Mouse (Mus musculus) limb, embryonic 13.5 days (tissue): ENCODE measurements around the gene Hao2. TPM values are rescaled to one million over a fixed set of nuclear protein-coding genes. Genes with fewer than 3 reads are reported as not detected.

Source experiments
- ATAC-seq: fragments of 200-750 bp; cut with Nextera tagmentation; 2 replicates; pipeline ENCODE4 v1.8.0; 2017; ENCODE audit warnings: low read depth, moderate number of reproducible peaks, moderate TSS enrichment; ENCODE audit not compliant: low FRiP score
- H3K27ac ChIP-seq: fragments of 300-500 bp; sonication (generic); 2 replicates; pipeline ENCODE4 v1.5.1; 2015; ENCODE audit warnings: inconsistent platforms, mild to moderate bottlenecking, moderate library complexity
- H3K27me3 ChIP-seq: fragments of 300-500 bp; sonication (generic); 2 replicates; pipeline ENCODE4 v1.6.1; 2015; ENCODE audit warnings: mild to moderate bottlenecking, inconsistent platforms
- H3K36me3 ChIP-seq: fragments of 300-500 bp; sonication (generic); 2 replicates; pipeline ENCODE4 v1.6.1; 2015; ENCODE audit warnings: inconsistent platforms, mild to moderate bottlenecking, moderate library complexity
- H3K4me1 ChIP-seq: fragments of 300-500 bp; sonication (generic); 2 replicates; pipeline ENCODE4 v1.6.1; 2015; ENCODE audit warnings: inconsistent platforms
- H3K4me2 ChIP-seq: fragments of 300-500 bp; sonication (generic); replicated peaks from 2 replicates; pipeline ENCODE4 v1.6.1; 2015; ENCODE audit warnings: inconsistent platforms, mild to moderate bottlenecking, moderate library complexity
- H3K4me3 ChIP-seq: fragments of 300-500 bp; sonication (generic); 2 replicates; pipeline ENCODE4 v1.5.1; 2015; ENCODE audit warnings: moderate library complexity, mild to moderate bottlenecking, inconsistent platforms
- H3K9ac ChIP-seq: fragments of 300-500 bp; sonication (generic); 2 replicates; pipeline ENCODE4 v1.6.1; 2015; ENCODE audit warnings: mild to moderate bottlenecking, inconsistent platforms
- H3K9me3 ChIP-seq: fragments of 300-500 bp; sonication (generic); 2 replicates; pipeline ENCODE4 v1.6.1; 2016; ENCODE audit warnings: inconsistent platforms
- WGBS: fragments of 180-500 bp; shearing (Covaris S2); methylation state at CpG from one replicate; pipeline ENCODE4 v1.1.7; 2015; 5-methylcytosine and 5-hydroxymethylcytosine counted together
- polyA plus RNA-seq: library from polyadenylated mRNA; unstranded; fragments of >200 nt; fragmentation: Nextera tagmentation; extraction: Ambion mirVana; gene quantifications from 2 replicates; pipeline ENCODE4 v1.2.1, GENCODE M21; 2015

Hao2 gene
- polyA plus RNA-seq, result 0.06 and 0.15 TPM in 2 replicates

DNA sequence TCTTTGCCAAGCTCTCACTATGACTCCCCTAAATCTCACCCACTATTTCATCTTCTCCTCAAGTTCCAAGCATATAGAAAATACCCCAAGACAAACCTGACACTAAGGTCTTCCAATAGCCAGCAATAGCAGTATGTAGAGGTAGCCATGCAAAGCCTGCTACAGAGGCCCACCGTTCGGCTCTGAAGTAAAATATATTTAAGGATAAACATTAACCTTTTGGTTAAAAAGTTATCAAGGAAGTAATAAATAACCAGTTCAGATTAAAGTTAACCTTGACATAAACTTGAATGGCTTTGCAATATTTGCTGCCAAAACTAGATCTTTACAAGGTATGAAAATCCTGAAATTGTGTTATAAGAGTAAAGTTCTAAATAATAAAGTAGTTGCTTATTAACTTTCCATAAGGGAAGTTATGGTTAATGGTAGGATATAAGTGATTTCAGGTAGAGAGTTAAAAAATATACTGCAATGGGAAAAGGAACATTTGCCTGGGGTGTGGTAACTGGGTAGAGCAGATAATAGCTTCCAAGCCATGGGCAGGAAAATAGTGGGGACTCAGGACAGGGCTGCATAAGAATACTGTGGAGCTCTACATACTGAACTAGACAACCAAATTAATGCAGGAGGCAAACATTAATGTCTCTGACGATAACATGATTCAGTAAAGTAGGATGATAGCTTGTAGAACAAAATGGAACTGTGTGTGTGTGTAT, at the start of gene Hao2:
Hao2 (minus strand) TSS at position 183 of the 716 bp plus-strand sequence.
- Histone ChIP-seq H3K27ac (no peak within 1 kb of the TSS), H3K4me3 (no peak within 1 kb of the TSS), H3K36me3 (no peaks in the 10 kb centered on the region), H3K27me3 (no peaks in the 10 kb centered on the region), H3K4me1 (no peaks in the 10 kb centered on the region), H3K9ac (no peak within 1 kb of the TSS), H3K4me2 (no peak within 1 kb of the TSS), H3K9me3 (no peaks in the 10 kb centered on the region)
- no peak for ATAC-seq
- 85% methylated on average over 3 of the region's 3 CpGs for WGBS

DNA sequence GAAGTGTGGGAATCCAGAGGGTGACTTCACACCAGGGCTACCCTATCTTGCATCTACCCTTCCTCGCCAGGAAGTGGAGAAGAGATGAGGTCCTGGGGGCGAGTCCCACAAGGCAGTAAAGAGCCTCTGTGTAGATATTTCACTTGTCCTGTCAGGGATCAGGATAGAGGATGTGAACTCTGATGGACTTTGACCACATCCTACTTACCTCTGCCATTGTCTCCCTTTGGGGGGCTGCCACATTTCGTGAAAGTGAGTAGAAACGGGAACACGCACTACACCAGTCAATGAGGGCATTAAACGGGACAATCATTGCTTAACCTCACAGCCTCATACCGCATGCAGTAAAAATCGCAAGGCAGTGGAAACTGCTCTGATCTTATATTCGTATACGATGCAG, 48.6 kb upstream of the Hao2 start:
- WGBS, result 21% methylated on average over 10 of the region's 10 CpGs
- H3K4me3 ChIP-seq, result peak overlapping the region; percentile 39
- no peak for ATAC-seq
- H3K9me3 ChIP-seq, result no peaks in the 10 kb centered on the region
- H3K9ac ChIP-seq, result peak overlapping the region; percentile 43; the same call in 1 of the 2 replicates
- no peak overlapping the region for H3K27ac ChIP-seq
- peaks cover 16% of the 10 kb centered on the region for H3K4me1 ChIP-seq
- H3K36me3 ChIP-seq, result no peaks in the 10 kb centered on the region
- peaks cover 6% of the 10 kb centered on the region; the same call in 1 of the 2 replicates for H3K27me3 ChIP-seq
- peak overlapping the region; percentile 70 for H3K4me2 ChIP-seq

GRCm38 (mm10) chr3:98941066-98941551, 48.1 kb upstream of the Hao2 start:
- Histone ChIP-seq H3K9ac (peak overlapping the region; percentile 43; the same call in 1 of the 2 replicates), H3K27ac (no peak overlapping the region), H3K4me2 (peak overlapping the region; percentile 70), H3K36me3 (no peaks in the 10 kb centered on the region), H3K4me1 (peaks cover 16% of the 10 kb centered on the region), H3K4me3 (peak overlapping the region; percentile 39), H3K27me3 (peaks cover 6% of the 10 kb centered on the region; the same call in 1 of the 2 replicates), H3K9me3 (no peaks in the 10 kb centered on the region)
- 2% methylated on average over 24 of the region's 24 CpGs for WGBS
- ATAC-seq, result 0 out of 2 replicates have a peak, but pooled peaks have one; percentile 59

DNA sequence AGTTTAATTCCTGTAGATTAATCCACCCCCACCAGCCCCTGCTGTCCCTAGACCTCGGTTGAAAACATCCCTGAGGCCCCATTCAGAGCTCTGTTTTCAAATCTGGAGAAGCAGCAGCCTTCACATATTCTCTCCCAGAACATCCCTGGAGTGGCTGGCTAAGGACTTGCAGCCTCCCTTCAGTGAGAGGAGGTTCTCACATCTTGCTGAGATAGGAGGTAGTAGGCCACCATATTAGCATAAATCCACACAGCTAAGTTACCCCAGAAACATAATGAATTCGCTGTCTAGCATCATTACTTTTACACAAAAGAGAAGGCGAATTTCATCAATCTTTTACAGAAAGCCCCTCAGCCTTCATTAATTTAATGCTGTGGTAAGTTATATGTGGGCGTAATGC, 47.2 kb upstream of the Hao2 start:
- 72% methylated on average over 4 of the region's 4 CpGs for WGBS
- Histone ChIP-seq H3K27me3 (peaks cover 6% of the 10 kb centered on the region; the same call in 1 of the 2 replicates), H3K4me3 (no peak overlapping the region), H3K36me3 (no peaks in the 10 kb centered on the region), H3K4me2 (no peak overlapping the region), H3K9me3 (no peaks in the 10 kb centered on the region), H3K27ac (no peak overlapping the region), H3K9ac (no peak overlapping the region), H3K4me1 (peaks cover 16% of the 10 kb centered on the region)
- ATAC-seq, result no peak

DNA sequence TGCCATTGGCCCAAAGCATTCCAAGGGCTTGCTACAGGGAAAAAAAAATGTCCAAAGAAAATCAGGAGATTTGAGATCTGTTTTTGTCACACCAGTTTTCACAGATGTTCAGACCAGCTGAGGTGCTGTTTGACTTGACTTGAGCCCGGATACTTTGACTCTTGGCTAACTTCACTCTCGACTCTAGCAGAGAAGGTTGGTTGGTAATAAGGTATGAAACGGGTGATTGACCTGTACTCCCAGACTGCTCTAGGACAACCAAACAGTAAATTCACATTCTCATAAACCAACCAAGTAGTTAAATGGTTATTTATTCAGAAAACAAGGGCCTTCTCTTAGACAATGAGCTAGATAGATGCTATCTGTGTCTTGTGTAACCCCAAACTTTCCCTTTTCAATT, 43.4 kb upstream of the Hao2 start:
- H3K27ac ChIP-seq, result no peak overlapping the region
- H3K4me3 ChIP-seq, result no peak overlapping the region
- no peak for ATAC-seq
- WGBS, result 80% methylated on average over 3 of the region's 3 CpGs
- no peaks in the 10 kb centered on the region for H3K9me3 ChIP-seq
- no peak overlapping the region for H3K4me2 ChIP-seq
- H3K27me3 ChIP-seq, result peaks cover 6% of the 10 kb centered on the region; the same call in 1 of the 2 replicates
- peaks cover 9% of the 10 kb centered on the region for H3K4me1 ChIP-seq
- H3K9ac ChIP-seq, result no peak overlapping the region
- no peaks in the 10 kb centered on the region for H3K36me3 ChIP-seq

- WGBS, result 42% methylated on average over 7 of the region's 7 CpGs
Measured at GRCm38 (mm10) chr3:98934601-98935000, 41.6 kb upstream of the Hao2 start.

DNA sequence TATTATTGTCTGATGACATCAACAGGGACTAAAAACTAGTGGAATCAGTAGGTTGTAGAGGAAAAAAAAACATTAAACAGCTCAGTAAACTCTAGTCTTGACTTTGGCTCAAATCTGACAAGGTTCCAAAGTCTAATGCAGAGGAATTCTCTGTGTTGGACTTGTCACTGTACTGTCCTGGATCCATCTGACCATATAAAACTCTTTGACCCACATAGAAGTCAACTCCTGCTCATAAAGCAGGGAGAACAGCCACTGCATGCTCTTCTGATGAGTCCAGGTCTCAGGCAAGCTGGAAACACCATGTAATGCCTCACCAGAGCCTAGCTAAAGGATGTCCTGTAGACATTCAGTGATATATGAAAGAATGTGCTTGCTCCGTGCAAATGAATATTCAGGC, 41.0 kb upstream of the Hao2 start:
- Histone ChIP-seq H3K27ac (no peak overlapping the region), H3K36me3 (no peaks in the 10 kb centered on the region), H3K4me1 (peaks cover 2% of the 10 kb centered on the region; the same call in 1 of the 2 replicates), H3K9me3 (no peaks in the 10 kb centered on the region), H3K27me3 (no peaks in the 10 kb centered on the region), H3K4me2 (no peak overlapping the region), H3K9ac (no peak overlapping the region), H3K4me3 (no peak overlapping the region)
- 51% methylated on average over 1 of the region's 1 CpGs for WGBS
- no peak for ATAC-seq

More at GRCm38 (mm10) chr3:98934601-98935000, 41.6 kb upstream of the Hao2 start:
- Histone ChIP-seq H3K9me3 (no peaks in the 10 kb centered on the region), H3K4me1 (peaks cover 2% of the 10 kb centered on the region; the same call in 1 of the 2 replicates), H3K9ac (no peak overlapping the region), H3K4me2 (no peak overlapping the region), H3K36me3 (no peaks in the 10 kb centered on the region), H3K27ac (no peak overlapping the region), H3K4me3 (no peak overlapping the region), H3K27me3 (no peaks in the 10 kb centered on the region)
- no peak for ATAC-seq

GRCm38 (mm10) chr3:98932421-98932820, 39.4 kb upstream of the Hao2 start:
- no peaks in the 10 kb centered on the region for H3K9me3 ChIP-seq
- no peak overlapping the region for H3K27ac ChIP-seq
- no peak overlapping the region for H3K4me3 ChIP-seq
- H3K9ac ChIP-seq, result no peak overlapping the region
- peaks cover 2% of the 10 kb centered on the region; the same call in 1 of the 2 replicates for H3K4me1 ChIP-seq
- no peaks in the 10 kb centered on the region for H3K36me3 ChIP-seq
- H3K4me2 ChIP-seq, result no peak overlapping the region
- ATAC-seq, result no peak
- H3K27me3 ChIP-seq, result no peaks in the 10 kb centered on the region

DNA sequence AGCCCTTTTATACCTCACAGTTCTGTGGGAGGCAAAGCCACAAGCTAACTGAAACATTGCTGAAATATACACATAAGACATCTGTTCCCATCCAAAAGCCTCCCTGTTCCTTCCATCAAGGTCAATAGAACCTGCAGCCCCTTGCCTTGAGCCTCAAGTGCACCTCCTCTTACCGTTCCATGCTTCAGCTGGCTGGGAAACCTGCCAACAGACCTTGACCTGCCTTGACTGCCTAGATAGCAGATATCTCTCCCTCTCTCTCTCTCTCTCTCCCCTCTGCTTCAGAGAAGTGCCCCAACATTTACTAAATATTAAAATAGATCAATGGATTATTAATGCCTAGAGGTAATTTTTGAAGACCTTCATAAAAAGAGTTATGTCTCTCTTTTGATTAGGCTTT, 38.8 kb upstream of the Hao2 start:
- no peaks in the 10 kb centered on the region for H3K36me3 ChIP-seq
- peaks cover 2% of the 10 kb centered on the region; the same call in 1 of the 2 replicates for H3K4me1 ChIP-seq
- no peaks in the 10 kb centered on the region for H3K27me3 ChIP-seq
- ATAC-seq, result no peak
- no peak overlapping the region for H3K4me3 ChIP-seq
- H3K9ac ChIP-seq, result no peak overlapping the region
- H3K4me2 ChIP-seq, result no peak overlapping the region
- H3K27ac ChIP-seq, result no peak overlapping the region
- 42% methylated on average over 1 of the region's 1 CpGs for WGBS
- no peaks in the 10 kb centered on the region for H3K9me3 ChIP-seq

- ATAC-seq, result no peak
- WGBS, result 82% methylated on average over 3 of the region's 3 CpGs
- no peak overlapping the region for H3K4me3 ChIP-seq
Measured at GRCm38 (mm10) chr3:98920417-98920816, 27.4 kb upstream of the Hao2 start.

DNA sequence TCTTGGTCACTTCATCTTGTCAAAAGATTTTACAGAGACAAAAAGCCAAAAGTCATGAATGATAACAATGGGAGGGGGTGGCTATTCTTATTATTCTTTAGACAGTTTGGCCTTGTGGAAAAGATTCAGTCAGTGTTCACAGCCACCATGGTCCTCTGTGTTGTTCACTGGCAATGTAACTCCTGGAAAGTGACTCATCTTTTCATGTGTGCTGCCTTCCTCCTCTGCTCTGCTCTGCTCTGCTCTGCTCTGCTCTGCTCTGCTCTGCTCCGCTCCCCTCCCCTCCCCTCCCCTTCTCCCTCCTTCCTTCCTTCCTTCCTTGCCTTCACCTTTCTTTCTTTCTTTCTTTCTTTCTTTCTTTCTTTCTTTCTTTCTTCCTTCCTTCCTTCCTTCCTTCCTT, 24.2 kb upstream of the Hao2 start:
- Histone ChIP-seq H3K27ac (no peak overlapping the region), H3K9me3 (no peaks in the 10 kb centered on the region), H3K36me3 (no peaks in the 10 kb centered on the region), H3K9ac (no peak overlapping the region), H3K27me3 (no peaks in the 10 kb centered on the region), H3K4me3 (no peak overlapping the region), H3K4me2 (no peak overlapping the region), H3K4me1 (no peaks in the 10 kb centered on the region)
- no peak for ATAC-seq
- WGBS, result 67% methylated on average over 1 of the region's 1 CpGs

More at GRCm38 (mm10) chr3:98920417-98920816, 27.4 kb upstream of the Hao2 start:
- Histone ChIP-seq H3K9me3 (no peaks in the 10 kb centered on the region), H3K4me1 (no peaks in the 10 kb centered on the region), H3K36me3 (no peaks in the 10 kb centered on the region), H3K27me3 (no peaks in the 10 kb centered on the region), H3K4me2 (no peak overlapping the region), H3K9ac (no peak overlapping the region), H3K27ac (no peak overlapping the region)

GRCm38 (mm10) chr3:98916856-98917255, 23.8 kb upstream of the Hao2 start:
- no peak for ATAC-seq
- no peaks in the 10 kb centered on the region for H3K4me1 ChIP-seq
- no peak overlapping the region for H3K27ac ChIP-seq
- H3K27me3 ChIP-seq, result no peaks in the 10 kb centered on the region
- no peaks in the 10 kb centered on the region for H3K36me3 ChIP-seq
- H3K4me2 ChIP-seq, result no peak overlapping the region
- 88% methylated on average over 2 of the region's 2 CpGs for WGBS
- H3K9ac ChIP-seq, result no peak overlapping the region
- no peak overlapping the region for H3K4me3 ChIP-seq
- H3K9me3 ChIP-seq, result no peaks in the 10 kb centered on the region
